Mouse (Mus musculus) olfactory bulb, adult 2 months (tissue): Measurements from ENCODE around the gene Apol7a. TPM values are rescaled to one million over a fixed set of nuclear protein-coding genes. Genes with fewer than 3 reads are reported as not detected.

Experiments used
- H3K27ac ChIP-seq: fragments of 200-500 bp; 2 replicates; pipeline ENCODE4 v1.5.1; 2012; ENCODE audit warnings: low read depth, low read length; ENCODE audit not compliant: insufficient read depth
- H3K4me1 ChIP-seq: fragments of 200-500 bp; 2 replicates; pipeline ENCODE4 v1.6.1; 2012; ENCODE audit warnings: low read length; ENCODE audit not compliant: control insufficient read depth, insufficient read depth
- H3K4me3 ChIP-seq: fragments of 200-500 bp; 2 replicates; pipeline ENCODE4 v1.5.1; 2012; ENCODE audit warnings: mild to moderate bottlenecking, low read depth, low read length, moderate library complexity; ENCODE audit not compliant: insufficient read depth
- CTCF ChIP-seq: fragments of 200-500 bp; IDR thresholded peaks from 2 replicates; pipeline ENCODE4 v1.5.1; 2012; ENCODE audit warnings: low read depth, mild to moderate bottlenecking, low read length, moderate library complexity; ENCODE audit not compliant: insufficient read depth
- POLR2A ChIP-seq: fragments of 200-500 bp; IDR thresholded peaks from 2 replicates; pipeline ENCODE4 v1.6.1; 2012; ENCODE audit warnings: mild to moderate bottlenecking, low read depth, low read length, moderate library complexity; ENCODE audit not compliant: insufficient read depth
- WGBS: fragments of 180-500 bp; shearing (Covaris S2); methylation state at CpG from one replicate; pipeline ENCODE4 v1.1.7; 2018; 5-methylcytosine and 5-hydroxymethylcytosine counted together
- polyA plus RNA-seq: library from polyadenylated mRNA; stranded (reverse); fragments of >200 nt; gene quantifications from 2 replicates; pipeline ENCODE4 v1.2.4, GENCODE M21; 2012; ENCODE audit warnings: low replicate concordance; ENCODE audit not compliant: missing spikeins, insufficient read depth, insufficient read length

The Apol7a gene
- polyA plus RNA-seq, 1 experiment: not detected

DNA sequence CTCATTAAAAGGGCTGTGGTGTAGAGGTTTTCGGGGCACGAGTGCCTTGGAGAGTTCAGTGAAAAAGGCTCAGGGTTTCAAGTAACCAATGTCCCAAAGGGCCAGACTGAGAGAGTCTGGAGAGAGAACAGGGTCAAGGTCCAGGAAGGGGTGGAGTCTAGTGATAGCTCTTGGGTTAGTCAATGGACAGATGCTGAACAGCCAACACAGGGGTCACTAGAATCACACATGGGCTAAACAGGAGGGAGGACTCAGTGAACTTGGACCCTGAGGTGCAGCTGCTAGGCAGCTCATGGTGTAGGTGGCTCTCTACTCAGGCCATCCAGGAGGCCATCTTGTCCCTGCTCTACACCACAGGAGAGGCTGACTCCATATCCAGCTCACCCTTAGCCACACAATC lies 11.4 kb downstream of the Apol7a start:
- 88% methylated on average over 2 of the region's 2 CpGs for WGBS
- TF ChIP-seq CTCF: no peak
- TF ChIP-seq POLR2A: no peak
- no peaks in the 10 kb centered on the region for H3K4me1 ChIP-seq
- no peak overlapping the region for H3K27ac ChIP-seq
- H3K4me3 ChIP-seq: no peak overlapping the region

DNA sequence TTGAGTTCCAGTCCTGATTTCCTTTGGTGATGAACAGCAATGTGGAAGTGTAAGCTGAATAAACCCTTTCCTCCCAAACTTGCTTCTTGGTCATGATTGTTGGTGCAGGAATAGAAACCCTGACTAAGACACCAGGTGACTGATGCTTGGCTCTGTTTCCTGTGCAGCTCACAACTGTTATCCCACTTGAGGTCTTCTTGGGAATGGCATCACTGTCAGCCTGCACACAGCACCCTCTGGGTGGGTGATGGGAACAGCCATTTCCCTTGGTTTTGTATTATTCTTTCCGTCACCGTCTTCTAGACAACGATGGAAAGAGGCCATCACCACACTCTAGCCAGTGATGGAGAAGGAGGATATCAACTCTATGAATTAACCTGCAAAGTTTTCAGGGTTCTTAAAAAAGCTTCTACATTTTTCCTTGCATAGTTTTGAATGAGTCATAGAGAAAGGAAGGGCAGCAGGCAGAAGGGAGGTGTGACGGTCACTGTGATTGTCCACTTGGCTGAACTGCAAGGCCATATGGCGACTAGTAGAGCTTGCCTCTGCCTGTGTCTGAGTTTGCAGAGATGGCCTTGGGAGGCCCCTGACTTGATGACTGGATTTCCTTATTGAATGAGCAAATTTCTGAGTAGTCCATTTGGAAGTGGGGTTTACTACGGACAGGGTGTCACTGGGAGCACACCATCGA lies 14.4 kb downstream of the Apol7a start:
- no peak overlapping the region for H3K4me3 ChIP-seq
- 94% methylated on average over 7 of the region's 7 CpGs for WGBS
- no peak overlapping the region for H3K27ac ChIP-seq
- TF ChIP-seq POLR2A (no peak), CTCF (no peak)
- peaks cover 3% of the 10 kb centered on the region; the same call in 1 of the 2 replicates for H3K4me1 ChIP-seq

DNA sequence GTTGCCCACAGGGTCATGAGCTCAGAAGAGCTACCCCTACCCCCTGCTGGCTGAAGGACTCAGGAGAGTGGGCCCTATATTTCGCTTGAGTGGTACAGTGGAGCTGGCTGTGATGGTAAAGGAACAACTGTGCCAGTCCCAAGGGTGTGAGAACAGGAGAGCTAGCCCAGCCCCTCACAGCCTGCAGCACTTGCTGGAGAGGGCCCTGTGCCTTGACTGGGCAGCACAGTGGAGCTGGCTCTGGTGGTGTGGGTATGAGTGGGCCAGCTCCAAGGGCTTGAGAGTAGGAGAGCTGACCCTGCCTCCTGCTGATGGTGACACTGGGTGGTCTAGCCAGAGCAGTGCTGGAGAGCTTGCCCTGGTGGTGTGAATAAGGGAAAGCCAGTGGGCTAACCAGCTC lies 16.0 kb downstream of the Apol7a start:
- TF ChIP-seq CTCF (no peak), POLR2A (no peak)
- 95% methylated on average over 1 of the region's 1 CpGs for WGBS
- H3K27ac ChIP-seq: no peak overlapping the region

DNA sequence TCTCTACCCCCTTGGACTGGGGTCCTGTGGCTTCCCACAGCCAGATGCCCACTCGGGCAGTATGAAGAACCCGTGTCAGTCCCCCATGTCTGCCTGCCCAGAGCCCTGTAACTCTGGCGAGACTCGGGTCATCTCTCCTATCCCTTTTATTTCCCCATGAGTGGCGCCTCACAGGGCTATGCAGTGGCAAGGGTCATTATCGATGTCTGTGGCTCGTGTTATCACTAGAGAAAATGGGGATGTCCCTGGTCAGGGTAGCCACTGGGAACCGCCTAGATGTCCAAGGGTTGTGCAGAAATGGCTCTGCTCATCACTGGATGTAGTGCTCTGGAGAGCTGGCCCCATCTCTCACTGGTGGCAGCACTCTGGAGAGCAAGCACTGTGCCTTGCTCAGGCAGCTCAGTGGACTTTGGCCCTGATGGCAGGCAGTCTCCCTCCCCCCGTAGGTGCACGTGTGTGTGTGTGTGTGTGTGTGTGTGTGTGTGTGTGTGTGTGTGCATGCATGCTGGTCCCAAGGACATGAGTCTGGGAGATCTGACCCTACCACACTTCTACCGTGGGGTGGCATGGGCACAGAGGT lies 16.5 kb downstream of the Apol7a start:
- 88% methylated on average over 11 of the region's 11 CpGs for WGBS
- no peak overlapping the region for H3K4me3 ChIP-seq
- TF ChIP-seq CTCF (no peak), POLR2A (no peak)
- H3K27ac ChIP-seq: no peak overlapping the region
- peaks cover 3% of the 10 kb centered on the region; the same call in 1 of the 2 replicates for H3K4me1 ChIP-seq

More for the DNA sequence above, 16.0 kb downstream of the Apol7a start:
- peaks cover 3% of the 10 kb centered on the region; the same call in 1 of the 2 replicates for H3K4me1 ChIP-seq
- H3K4me3 ChIP-seq: no peak overlapping the region

DNA sequence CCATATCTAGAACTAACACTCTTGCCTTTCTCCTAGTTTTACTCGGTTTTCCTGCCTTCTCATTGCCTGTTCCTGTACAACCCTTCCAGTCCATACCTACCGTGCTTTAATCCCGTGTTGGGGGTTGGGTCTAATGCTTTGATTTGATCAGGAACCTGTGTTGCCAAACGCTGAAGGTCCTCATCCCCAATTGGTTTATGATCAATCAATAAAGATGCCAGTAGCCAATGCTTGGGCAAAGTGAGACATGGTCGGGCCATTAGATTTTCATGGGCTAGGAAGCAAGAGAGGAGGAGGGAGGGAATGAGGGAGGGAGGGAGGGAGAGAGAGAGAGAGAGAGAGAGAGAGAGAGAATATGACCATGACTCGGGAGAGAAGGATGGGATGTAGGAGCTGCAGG lies 17.4 kb downstream of the Apol7a start:
- H3K4me1 ChIP-seq: peaks cover 6% of the 10 kb centered on the region
- no peak for TF ChIP-seq CTCF
- TF ChIP-seq POLR2A: no peak
- no peak overlapping the region for H3K27ac ChIP-seq
- WGBS: 84% methylated on average over 6 of the region's 6 CpGs
- no peak overlapping the region for H3K4me3 ChIP-seq

DNA sequence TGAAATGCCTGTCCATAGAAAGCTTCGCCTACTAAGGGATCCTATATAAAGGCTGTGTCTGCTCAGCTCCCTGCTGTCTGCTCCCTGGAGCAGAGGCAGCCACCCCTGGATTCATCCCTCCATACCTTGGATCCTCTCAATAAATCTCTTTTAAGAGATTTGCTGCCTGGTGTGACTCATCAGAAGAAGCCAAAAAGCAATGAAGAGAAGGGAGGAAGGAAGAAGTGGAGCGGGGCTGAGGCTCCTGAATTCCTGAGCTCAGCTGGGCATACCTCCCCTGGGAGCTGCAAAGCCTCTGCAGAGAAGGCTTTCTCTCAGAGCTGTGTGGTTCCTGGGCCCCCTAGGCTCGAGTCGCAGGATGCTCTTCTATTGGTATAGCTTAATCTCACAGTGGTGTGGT lies 19.0 kb downstream of the Apol7a start:
- no peak overlapping the region for H3K27ac ChIP-seq
- H3K4me3 ChIP-seq: no peak overlapping the region
- H3K4me1 ChIP-seq: peaks cover 6% of the 10 kb centered on the region
- WGBS: 30% methylated on average over 4 of the region's 4 CpGs
- TF ChIP-seq CTCF (no peak), POLR2A (no peak)

DNA sequence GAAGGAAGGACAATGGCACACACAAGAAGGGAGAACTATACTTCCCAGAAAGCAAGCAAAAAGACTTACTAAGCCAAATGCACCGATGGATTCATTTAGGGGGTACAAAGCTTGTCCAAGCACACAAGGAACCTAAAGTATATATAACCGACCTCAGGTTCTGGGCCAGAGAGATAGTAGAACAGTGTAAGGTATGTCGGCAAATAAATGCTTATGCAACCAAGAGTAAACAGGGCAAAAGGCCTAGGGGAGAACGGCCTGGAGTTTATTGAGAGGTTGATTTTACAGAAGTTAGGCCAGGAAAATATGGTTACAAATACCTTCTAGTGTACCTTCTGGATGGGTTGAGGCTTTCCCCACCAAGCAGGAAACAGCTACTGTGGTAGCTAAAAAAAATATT lies 21.5 kb downstream of the Apol7a start:
- no peak for TF ChIP-seq CTCF
- no peak for TF ChIP-seq POLR2A
- H3K4me3 ChIP-seq: no peak overlapping the region
- 94% methylated on average over 4 of the region's 4 CpGs for WGBS
- H3K27ac ChIP-seq: no peak overlapping the region
- peaks cover 6% of the 10 kb centered on the region for H3K4me1 ChIP-seq

DNA sequence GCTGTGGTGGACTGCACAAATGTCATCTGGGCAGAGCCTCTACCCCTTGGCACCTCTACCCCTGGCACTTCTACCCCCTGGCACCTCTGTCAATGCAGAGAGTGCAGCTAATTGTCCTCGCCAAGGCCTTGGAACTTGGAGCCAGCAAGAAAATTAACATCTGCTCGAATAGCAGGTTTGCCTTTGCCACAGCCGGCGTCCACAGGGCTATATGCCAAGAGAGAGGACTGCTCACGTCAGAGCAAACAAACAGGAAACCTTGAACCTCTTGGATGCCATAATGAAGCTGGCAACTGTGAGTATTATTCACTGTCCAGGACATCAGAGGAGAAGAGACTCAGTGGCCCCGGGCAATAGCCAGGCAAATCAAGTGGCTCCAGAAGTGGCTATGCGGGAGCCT lies 22.0 kb downstream of the Apol7a start:
- H3K4me1 ChIP-seq: peaks cover 6% of the 10 kb centered on the region
- WGBS: 57% methylated on average over 7 of the region's 7 CpGs
- H3K4me3 ChIP-seq: no peak overlapping the region
- no peak overlapping the region for H3K27ac ChIP-seq
- no peak for TF ChIP-seq CTCF
- no peak for TF ChIP-seq POLR2A

DNA sequence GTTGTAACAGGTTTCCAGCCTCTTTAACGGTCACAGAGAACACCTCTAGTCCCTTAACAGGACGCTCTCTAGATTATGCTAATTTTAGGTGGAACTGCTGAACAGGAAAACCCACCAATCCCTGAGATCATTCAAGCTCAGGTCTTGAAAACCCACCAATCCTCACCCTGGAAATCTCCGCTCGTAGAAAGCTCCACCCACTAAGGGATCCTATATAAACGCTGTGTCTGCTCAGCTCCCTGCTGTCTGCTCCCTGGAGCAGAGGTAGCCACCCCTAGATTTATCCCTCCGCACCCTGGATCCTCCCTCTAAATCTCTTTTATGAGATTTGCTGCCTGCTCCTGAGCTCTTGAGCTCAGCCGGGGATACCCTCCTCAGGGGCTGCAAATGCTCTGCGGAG lies 28.3 kb downstream of the Apol7a start:
- no peak for TF ChIP-seq CTCF
- no peak for TF ChIP-seq POLR2A
- Histone ChIP-seq H3K4me1 (peaks cover 29% of the 10 kb centered on the region), H3K4me3 (no peak overlapping the region), H3K27ac (no peak overlapping the region)
- WGBS: 93% methylated on average over 8 of the region's 8 CpGs
